Mouse (Mus musculus) G1E (cell line): Measurements from ENCODE around the gene Ccdc22. TPM values are rescaled to one million over a fixed set of nuclear protein-coding genes. Genes with fewer than 3 reads are reported as not detected.

Experiments used
- ATAC-seq: 2 replicates; pipeline ENCODE4 v1.8.0; 2016; ENCODE audit warnings: mild to moderate bottlenecking; ENCODE audit not compliant: insufficient number of reproducible peaks, poor library complexity, low FRiP score, severe bottlenecking; ENCODE audit errors: extremely low read depth
- DNase-seq: peaks from one replicate; pipeline ENCODE4 v3.0.0; 2012; ENCODE audit warnings: low spot score
- H3K27me3 ChIP-seq: 2 replicates; pipeline ENCODE4 v1.6.1; 2012; ENCODE audit warnings: mild to moderate bottlenecking, low read length, inconsistent platforms; ENCODE audit not compliant: insufficient read depth
- H3K36me3 ChIP-seq: replicated peaks from 2 replicates; pipeline ENCODE3; 2012; ENCODE audit warnings: mild to moderate bottlenecking, inconsistent platforms
- H3K4me1 ChIP-seq: 2 replicates; pipeline ENCODE4 v1.6.1; 2012; ENCODE audit warnings: low read depth, low read length, inconsistent platforms, mixed read lengths; ENCODE audit not compliant: insufficient read depth
- H3K4me3 ChIP-seq: 2 replicates; pipeline ENCODE4 v1.5.1; 2012; ENCODE audit warnings: low read depth, mild to moderate bottlenecking, inconsistent platforms, low read length, moderate library complexity, mixed read lengths
- H3K9me3 ChIP-seq: replicated peaks from 2 replicates; pipeline ENCODE4 v1.6.1; 2012; ENCODE audit warnings: inconsistent platforms
- CTCF ChIP-seq: IDR thresholded peaks from 2 replicates; pipeline ENCODE4 v1.5.1; 2012; ENCODE audit warnings: low read depth, low read length, inconsistent platforms, mixed read lengths
- GATA1 ChIP-seq: IDR thresholded peaks from 2 replicates; pipeline ENCODE4 v1.6.1; 2012; ENCODE audit warnings: borderline replicate concordance, low read length, inconsistent platforms, mixed read lengths
- GATA2 ChIP-seq: IDR thresholded peaks from 2 replicates; pipeline ENCODE4 v1.6.1; 2012; ENCODE audit warnings: low read depth, low read length, inconsistent platforms, borderline replicate concordance
- POLR2AphosphoS5 ChIP-seq: IDR thresholded peaks from 2 replicates; pipeline ENCODE4 v1.6.1; 2012; ENCODE audit warnings: low read depth, low read length, inconsistent platforms; ENCODE audit not compliant: insufficient replicate concordance
- TAL1 ChIP-seq: conservative IDR thresholded peaks from 2 replicates; pipeline ENCODE4 v1.6.1; 2012; ENCODE audit warnings: low read depth, low read length, inconsistent platforms, mixed read lengths
- polyA plus RNA-seq: library from polyadenylated mRNA; stranded (reverse); fragments of >175 nt; gene quantifications from 2 replicates; pipeline ENCODE4 v1.2.3, GENCODE M21; 2012
- total RNA-seq, 2 experiments: library from RNA; stranded (forward) in 1 of 2; stranded (reverse) in 1 of 2; fragments of 200-1000 nt in 1 of 2; fragments of >200 nt in 1 of 2; fragmentation: Nextera tagmentation in 1 of 2; gene quantifications; 2 replicates each; pipeline ENCODE4 v1.2.3; 2014 to 2017

The Ccdc22 gene
- total and polyA plus RNA-seq, 3 experiments: 5.2 to 30.3 (median 29.4) TPM

DNA sequence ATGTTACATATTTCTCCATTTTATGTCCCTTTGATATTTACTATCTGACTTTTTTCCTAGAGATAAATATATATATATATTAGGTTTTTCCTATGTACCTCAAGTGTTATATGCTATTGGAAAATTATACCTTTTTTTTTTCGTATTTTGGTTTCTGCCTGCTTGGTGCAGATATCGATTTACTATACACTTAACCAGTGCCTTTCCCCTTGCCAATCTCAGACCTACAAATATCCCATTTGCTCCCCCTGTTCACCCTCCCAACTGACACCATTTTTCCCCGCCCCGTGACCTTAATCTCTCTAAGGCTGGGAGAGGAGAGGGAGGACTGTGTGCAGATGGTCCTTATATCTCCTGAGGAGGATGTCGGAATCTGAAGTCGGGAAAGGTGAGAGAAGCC lies 1.5 kb upstream of the Ccdc22 start, which contains the start of gene Cacna1f:
Gene Cacna1f, plus strand, starts transcription at position 301 of the 400 bp plus-strand sequence.
- peaks cover 17% of the 10 kb centered on the region for H3K4me1 ChIP-seq

DNA sequence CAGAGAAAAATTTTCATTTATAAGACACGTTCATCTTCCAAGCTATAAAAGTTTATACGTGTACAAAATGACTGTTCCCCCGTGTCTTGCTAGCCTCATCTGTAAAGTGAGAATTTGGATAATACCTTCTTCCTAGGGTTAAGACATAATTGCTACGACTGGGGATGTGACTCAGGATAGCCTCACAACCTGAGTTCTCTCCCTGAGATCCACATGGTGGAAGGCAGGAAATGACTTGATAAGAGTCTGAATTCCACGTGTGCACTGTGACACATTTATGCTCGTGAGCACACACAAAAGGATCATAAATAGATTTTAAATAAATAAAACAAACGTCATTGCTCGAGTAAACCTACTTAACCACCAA lies 241 bp upstream of the Ccdc22 start:
- Histone ChIP-seq H3K36me3 (peaks cover 30% of the 10 kb centered on the region), H3K9me3 (no peaks in the 10 kb centered on the region), H3K4me3 (no peak overlapping the region; the same call in 1 of the 2 replicates), H3K27me3 (peaks cover 6% of the 10 kb centered on the region; the same call in 1 of the 2 replicates), H3K4me1 (peaks cover 17% of the 10 kb centered on the region)
- no peak for TF ChIP-seq TAL1
- no peak for TF ChIP-seq POLR2AphosphoS5
- TF ChIP-seq CTCF: no peak
- no peak for TF ChIP-seq GATA1
- TF ChIP-seq GATA2: no peak
- ATAC-seq (no peak), DNase-seq (no peak)

More for the DNA sequence above, 1.5 kb upstream of the Ccdc22 start, which contains the start of gene Cacna1f:
- DNase-seq (no peak), ATAC-seq (no peak)
- Histone ChIP-seq H3K27me3 (peaks cover 13% of the 10 kb centered on the region; the same call in 1 of the 2 replicates), H3K4me3 (no peak within 1 kb of the TSS), H3K36me3 (peaks cover 20% of the 10 kb centered on the region), H3K9me3 (no peaks in the 10 kb centered on the region)
- TF ChIP-seq TAL1 (no peak), GATA2 (no peak), GATA1 (no peak), POLR2AphosphoS5 (no peak), CTCF (no peak)

- DNase-seq (no peak), ATAC-seq (no peak)
- TF ChIP-seq GATA2: no peak
- no peaks in the 10 kb centered on the region for H3K9me3 ChIP-seq
- peaks cover 46% of the 10 kb centered on the region for H3K36me3 ChIP-seq
- H3K4me1 ChIP-seq: peaks cover 17% of the 10 kb centered on the region
- H3K27me3 ChIP-seq: peaks cover 4% of the 10 kb centered on the region; the same call in 1 of the 2 replicates
- H3K4me3 ChIP-seq: peak overlapping the region; percentile 70; the same call in 1 of the 2 replicates
These were observed 1.3 kb downstream of the Ccdc22 start for GRCm38 (mm10) chrX:7604004-7604403.

DNA sequence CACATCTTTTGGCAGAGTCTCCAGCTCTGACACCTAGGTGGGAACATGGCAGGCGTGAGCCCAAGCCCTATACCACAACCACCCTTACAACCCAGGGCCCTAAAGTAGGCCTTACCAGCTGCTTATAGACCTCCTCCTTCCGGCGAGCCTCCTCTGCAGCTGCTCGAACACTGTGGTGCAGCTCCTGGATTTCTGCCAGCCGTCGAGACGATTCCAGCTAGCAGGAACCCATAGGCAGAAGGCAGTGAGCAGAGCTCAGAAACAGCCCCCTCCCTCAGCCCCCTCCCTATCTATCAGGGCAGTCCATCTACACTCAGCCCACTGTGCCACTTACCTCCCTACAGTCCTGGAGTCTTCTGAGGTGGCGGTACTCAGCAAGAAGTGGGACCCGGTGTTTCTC lies 9.9 kb downstream of the Ccdc22 start:
- no peaks in the 10 kb centered on the region for H3K4me1 ChIP-seq
- H3K27me3 ChIP-seq: no peaks in the 10 kb centered on the region
- TF ChIP-seq CTCF (no peak), GATA2 (no peak), TAL1 (no peak), POLR2AphosphoS5 (no peak), GATA1 (no peak)
- ATAC-seq (no peak), DNase-seq (no peak)
- no peak overlapping the region for H3K4me3 ChIP-seq
- H3K36me3 ChIP-seq: peaks cover 91% of the 10 kb centered on the region
- no peaks in the 10 kb centered on the region for H3K9me3 ChIP-seq

DNA sequence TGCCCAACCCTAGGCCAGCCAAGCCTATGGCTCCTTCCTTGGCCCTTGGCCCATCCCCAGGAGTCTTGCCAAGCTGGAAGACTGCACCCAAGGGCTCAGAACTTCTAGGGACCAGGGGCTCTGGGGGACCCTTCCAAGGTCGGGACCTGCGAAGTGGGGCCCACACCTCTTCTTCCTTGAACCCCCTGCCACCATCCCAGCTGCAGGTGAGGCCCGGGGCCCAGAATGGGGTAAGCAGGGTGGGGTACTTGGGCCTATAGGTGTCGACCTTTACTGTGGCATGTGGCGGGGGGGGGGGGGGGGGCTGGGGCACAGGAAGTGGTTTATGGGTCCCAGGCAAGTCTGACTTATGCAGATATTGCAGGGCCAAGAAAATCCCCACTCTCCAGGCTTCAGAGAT lies 19.0 kb downstream of the Ccdc22 start:
- TF ChIP-seq GATA1 (no peak), POLR2AphosphoS5 (no peak), CTCF (no peak), GATA2 (no peak), TAL1 (no peak)
- Histone ChIP-seq H3K36me3 (peaks cover 74% of the 10 kb centered on the region), H3K9me3 (no peaks in the 10 kb centered on the region), H3K4me3 (no peak overlapping the region), H3K4me1 (peaks cover 9% of the 10 kb centered on the region; the same call in 1 of the 2 replicates), H3K27me3 (no peaks in the 10 kb centered on the region)
- DNase-seq: no peak
- no peak for ATAC-seq

DNA sequence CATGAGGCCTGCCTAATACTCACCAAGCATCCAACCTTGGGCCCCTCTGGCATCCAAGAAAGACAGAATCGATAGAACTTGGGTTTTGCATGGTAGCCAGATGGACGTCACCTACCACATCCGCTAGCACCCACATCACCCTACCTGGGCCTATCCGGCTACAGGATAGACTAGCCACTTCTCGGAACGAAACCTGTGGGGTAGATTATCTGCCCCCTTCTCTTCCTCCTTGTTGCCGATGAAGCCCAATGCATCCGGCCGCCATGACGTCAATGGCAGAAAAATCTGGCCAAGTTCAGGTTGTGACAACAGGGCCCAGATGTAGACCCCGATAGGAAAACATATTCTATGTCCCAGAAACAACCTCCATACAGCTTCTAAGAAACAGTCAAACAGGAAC lies 21.4 kb downstream of the Ccdc22 start:
- peaks cover 17% of the 10 kb centered on the region for H3K4me1 ChIP-seq
- no peaks in the 10 kb centered on the region for H3K27me3 ChIP-seq
- no peak for ATAC-seq
- H3K4me3 ChIP-seq: no peak overlapping the region
- TF ChIP-seq GATA2 (no peak), GATA1 (no peak), TAL1 (no peak), CTCF (no peak), POLR2AphosphoS5 (no peak)
- DNase-seq: no peak
- H3K36me3 ChIP-seq: peaks cover 57% of the 10 kb centered on the region
- H3K9me3 ChIP-seq: no peaks in the 10 kb centered on the region

GRCm38 (mm10) chrX:7581151-7581550 lies 24.2 kb downstream of the Ccdc22 start:
- ATAC-seq (no peak), DNase-seq (no peak)
- TF ChIP-seq CTCF (no peak), GATA2 (no peak), POLR2AphosphoS5 (no peak)
- Histone ChIP-seq H3K4me3 (no peak overlapping the region), H3K36me3 (peaks cover 36% of the 10 kb centered on the region), H3K9me3 (no peaks in the 10 kb centered on the region), H3K27me3 (no peaks in the 10 kb centered on the region), H3K4me1 (peaks cover 12% of the 10 kb centered on the region)
